Mouse (Mus musculus): ENCODE data around the gene Elmod3. TPM values are rescaled to one million over a fixed set of nuclear protein-coding genes. Genes with fewer than 3 reads are reported as not detected.

The Elmod3 gene
- total and polyA plus RNA-seq, 3 experiments: 8.6 to 25.5 (median 16.6) TPM

DNA sequence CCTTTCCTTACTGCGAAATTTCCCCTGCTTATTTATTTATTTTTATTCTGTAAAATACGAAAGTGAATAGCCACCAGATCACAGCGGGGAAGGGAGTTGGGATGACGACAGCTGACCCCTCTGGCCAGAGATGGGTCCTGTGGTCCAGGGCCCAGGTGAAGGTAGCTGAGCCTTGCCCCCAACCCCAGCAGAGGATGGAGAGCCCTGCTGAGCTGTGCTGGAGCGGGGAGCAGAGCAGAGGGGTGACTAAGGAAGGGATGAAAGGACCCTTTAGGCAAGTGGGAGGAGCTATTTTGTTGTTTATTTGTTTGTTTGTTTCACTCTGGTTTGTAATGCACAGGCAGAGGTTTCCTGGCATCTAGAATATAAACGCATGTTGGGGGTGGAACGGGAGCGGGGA, 78.9 kb downstream of the Elmod3 start:
- no peak for ATAC-seq (ENCODE audit: extremely low read depth, insufficient number of reproducible peaks, low FRiP score, poor library complexity, severe bottlenecking)
- Histone ChIP-seq H3K9me3 (replicated peaks) (no peaks in the 10 kb centered on the region), H3K4me1 (ENCODE audit: insufficient read depth, low read depth, low read length) (peaks cover 11% of the 10 kb centered on the region; the same call in 1 of the 2 replicates), H3K27me3 (ENCODE audit: insufficient read depth, low read length) (peaks cover 46% of the 10 kb centered on the region), H3K4me3 (ENCODE audit: low read depth, low read length) (no peak overlapping the region), H3K36me3 (replicated peaks) (no peaks in the 10 kb centered on the region)
- no peak for DNase-seq (ENCODE audit: low spot score)
- TF ChIP-seq POLR2AphosphoS5 (IDR thresholded peaks at IDR 0.05; ENCODE audit: insufficient replicate concordance, low read depth, low read length) (no peak), GATA2 (IDR thresholded peaks at IDR 0.05; ENCODE audit: borderline replicate concordance, low read depth, low read length) (no peak)

DNA sequence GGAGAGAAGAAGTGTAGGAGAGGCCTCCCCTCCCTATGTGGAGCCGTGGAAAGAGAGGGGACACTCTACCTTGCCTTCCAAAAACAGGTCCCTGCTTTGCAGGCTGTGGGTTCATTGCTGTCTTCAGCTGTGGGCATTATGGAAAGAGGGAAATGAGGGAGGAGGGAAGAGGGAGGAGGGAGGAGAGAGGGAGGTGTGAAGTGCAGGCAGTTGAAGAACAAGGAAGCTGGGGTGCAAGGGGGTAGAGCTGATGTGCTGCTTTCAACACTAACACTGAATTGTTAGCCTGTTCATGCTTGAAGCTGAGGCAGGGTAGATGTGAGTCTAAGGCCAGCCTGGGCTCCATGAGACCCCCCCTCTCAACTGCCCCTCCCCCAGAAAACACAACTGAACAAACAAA, 79.4 kb downstream of the Elmod3 start:
- TF ChIP-seq GATA2 (IDR thresholded peaks at IDR 0.05; ENCODE audit: borderline replicate concordance, low read depth, low read length) (no peak), GATA1 (IDR thresholded peaks at IDR 0.05; ENCODE audit: borderline replicate concordance, low read length) (no peak), POLR2AphosphoS5 (IDR thresholded peaks at IDR 0.05; ENCODE audit: insufficient replicate concordance, low read depth, low read length) (no peak), CTCF (IDR thresholded peaks at IDR 0.05; ENCODE audit: low read depth, low read length) (no peak), TAL1 (conservative IDR thresholded peaks at IDR 0.05; ENCODE audit: low read depth, low read length) (no peak)
- Histone ChIP-seq H3K27me3 (ENCODE audit: insufficient read depth, low read length) (peaks cover 46% of the 10 kb centered on the region), H3K36me3 (replicated peaks) (no peaks in the 10 kb centered on the region), H3K4me1 (ENCODE audit: insufficient read depth, low read depth, low read length) (peaks cover 14% of the 10 kb centered on the region), H3K9me3 (replicated peaks) (no peaks in the 10 kb centered on the region), H3K4me3 (ENCODE audit: low read depth, low read length) (no peak overlapping the region)
- DNase-seq (ENCODE audit: low spot score): no peak
- ATAC-seq (ENCODE audit: extremely low read depth, insufficient number of reproducible peaks, low FRiP score, poor library complexity, severe bottlenecking): no peak

Other genes with a start within 250 kb of the Elmod3 start
- gene Tmem150a, start 243.0 kb downstream of the Elmod3 start, total RNA-seq (2014; fragmentation: Nextera tagmentation): 5.5 and 6.0 TPM in 2 replicates
- 0.55 and 1.2 TPM in 2 replicates for gene Tmem150a, start 243.0 kb downstream of the Elmod3 start, total RNA-seq (2017)
- gene Tmem150a, start 243.0 kb downstream of the Elmod3 start, polyA plus RNA-seq (2012): 5.1 and 5.6 TPM in 2 replicates
- gene Rnf181, start 231.5 kb downstream of the Elmod3 start, total RNA-seq (2014; fragmentation: Nextera tagmentation): 238 and 244 TPM in 2 replicates
- 153 and 179 TPM in 2 replicates for gene Rnf181, start 231.5 kb downstream of the Elmod3 start, total RNA-seq (2017)
- 120 and 165 TPM in 2 replicates for gene Rnf181, start 231.5 kb downstream of the Elmod3 start, polyA plus RNA-seq (2012)
- gene Vamp5, start 217.9 kb downstream of the Elmod3 start, total RNA-seq (2014; fragmentation: Nextera tagmentation): 187 and 244 TPM in 2 replicates
- 163 and 182 TPM in 2 replicates for gene Vamp5, start 217.9 kb downstream of the Elmod3 start, total RNA-seq (2017)
- 133 and 183 TPM in 2 replicates for gene Vamp5, start 217.9 kb downstream of the Elmod3 start, polyA plus RNA-seq (2012)
- 58.1 and 72.6 TPM in 2 replicates for gene Vamp8, start 207.7 kb downstream of the Elmod3 start, total RNA-seq (2014; fragmentation: Nextera tagmentation)
- gene Vamp8, start 207.7 kb downstream of the Elmod3 start, total RNA-seq (2017): 516 and 572 TPM in 2 replicates
- gene Vamp8, start 207.7 kb downstream of the Elmod3 start, polyA plus RNA-seq (2012): 147 and 261 TPM in 2 replicates
- gene Ggcx, start 184.1 kb downstream of the Elmod3 start, total RNA-seq (2014; fragmentation: Nextera tagmentation): 25.9 and 27.8 TPM in 2 replicates
- 9.2 and 12.4 TPM in 2 replicates for gene Ggcx, start 184.1 kb downstream of the Elmod3 start, total RNA-seq (2017)
- gene Ggcx, start 184.1 kb downstream of the Elmod3 start, polyA plus RNA-seq (2012): 6.5 and 6.7 TPM in 2 replicates
- gene Mat2a, start 158.9 kb downstream of the Elmod3 start, total RNA-seq (2014; fragmentation: Nextera tagmentation): 355 and 414 TPM in 2 replicates
- 275 and 294 TPM in 2 replicates for gene Mat2a, start 158.9 kb downstream of the Elmod3 start, total RNA-seq (2017)
- gene Mat2a, start 158.9 kb downstream of the Elmod3 start, polyA plus RNA-seq (2012): 24.9 and 34.2 TPM in 2 replicates
- not detected in 2 replicates for gene Sh2d6, start 76.7 kb downstream of the Elmod3 start, total RNA-seq (2014; fragmentation: Nextera tagmentation)
- gene Sh2d6, start 76.7 kb downstream of the Elmod3 start, total RNA-seq (2017): 0.16 TPM in 1 of 2 replicates, not detected in the other
- not detected in 2 replicates for gene Sh2d6, start 76.7 kb downstream of the Elmod3 start, polyA plus RNA-seq (2012)
- gene Capg, start 54.0 kb downstream of the Elmod3 start, total RNA-seq (2014; fragmentation: Nextera tagmentation): 37.8 and 38.0 TPM in 2 replicates
- gene Capg, start 54.0 kb downstream of the Elmod3 start, total RNA-seq (2017): 113 and 150 TPM in 2 replicates
- gene Capg, start 54.0 kb downstream of the Elmod3 start, polyA plus RNA-seq (2012): 88.6 and 102 TPM in 2 replicates
- 13.1 and 13.6 TPM in 2 replicates for gene Retsat, start 62 bp upstream of the Elmod3 start, total RNA-seq (2014; fragmentation: Nextera tagmentation)
- gene Retsat, start 62 bp upstream of the Elmod3 start, total RNA-seq (2017): 12.6 and 14.8 TPM in 2 replicates
- 6.1 and 25.6 TPM in 2 replicates for gene Retsat, start 62 bp upstream of the Elmod3 start, polyA plus RNA-seq (2012)
- 49.7 and 50.1 TPM in 2 replicates for gene Tgoln1, start 18.6 kb upstream of the Elmod3 start, total RNA-seq (2014; fragmentation: Nextera tagmentation)
- 60.3 and 72.6 TPM in 2 replicates for gene Tgoln1, start 18.6 kb upstream of the Elmod3 start, total RNA-seq (2017)
- 2.0 and 4.4 TPM in 2 replicates for gene Tgoln1, start 18.6 kb upstream of the Elmod3 start, polyA plus RNA-seq (2012)
- gene Tcf7l1, start 190.8 kb upstream of the Elmod3 start, total RNA-seq (2014; fragmentation: Nextera tagmentation): not detected in 2 replicates
- 0.06 and 0.38 TPM in 2 replicates for gene Tcf7l1, start 190.8 kb upstream of the Elmod3 start, total RNA-seq (2017)
- not detected in 2 replicates for gene Tcf7l1, start 190.8 kb upstream of the Elmod3 start, polyA plus RNA-seq (2012)